Mouse (Mus musculus) hindbrain, postnatal 0 days (tissue): ENCODE results near the gene Btf3. TPM values are rescaled to one million over a fixed set of nuclear protein-coding genes. Genes with fewer than 3 reads are reported as not detected.

Source experiments
- ATAC-seq: fragments of 200-750 bp; cut with Nextera tagmentation; 2 replicates; pipeline ENCODE4 v1.8.0; 2017; ENCODE audit warnings: mild to moderate bottlenecking, moderate TSS enrichment, moderate library complexity
- DNase-seq: peaks from one replicate; pipeline ENCODE4 v3.0.0-alpha.2; 2015; ENCODE audit warnings: low spot score
- H3K27ac ChIP-seq: fragments of 300-500 bp; sonication (generic); 2 replicates; pipeline ENCODE4 v1.5.1; 2014; ENCODE audit warnings: mild to moderate bottlenecking
- H3K27me3 ChIP-seq: fragments of 300-500 bp; sonication (generic); 2 replicates; pipeline ENCODE4 v1.6.1; 2014; ENCODE audit warnings: low read length, mixed read lengths; ENCODE audit not compliant: insufficient read depth
- H3K36me3 ChIP-seq: fragments of 300-500 bp; sonication (generic); 2 replicates; pipeline ENCODE4 v1.6.1; 2014; ENCODE audit warnings: low read length, mixed read lengths; ENCODE audit not compliant: insufficient read depth
- H3K4me1 ChIP-seq: fragments of 300-500 bp; sonication (generic); 2 replicates; pipeline ENCODE4 v1.6.1; 2014; ENCODE audit warnings: antibody characterized with exemption, low read length, mixed read lengths; ENCODE audit not compliant: insufficient read depth
- H3K4me2 ChIP-seq: fragments of 300-500 bp; sonication (generic); 2 replicates; pipeline ENCODE4 v1.6.1; 2014; ENCODE audit warnings: low read depth, mild to moderate bottlenecking, low read length, moderate library complexity, mixed read lengths
- H3K4me3 ChIP-seq: fragments of 300-500 bp; sonication (generic); 2 replicates; pipeline ENCODE4 v1.5.1; 2014; ENCODE audit warnings: low read length
- H3K9ac ChIP-seq: fragments of 300-500 bp; sonication (generic); replicated peaks from 2 replicates; pipeline ENCODE4 v1.6.1; 2014; ENCODE audit warnings: mild to moderate bottlenecking, low read length, moderate library complexity, mixed read lengths
- H3K9me3 ChIP-seq: fragments of 300-500 bp; sonication (generic); 2 replicates; pipeline ENCODE4 v1.6.1; 2016; ENCODE audit warnings: low read length, mixed read lengths
- CTCF ChIP-seq: IDR thresholded peaks from 2 replicates; pipeline ENCODE4 v1.5.1; 2016; ENCODE audit warnings: antibody characterized with exemption, control low read depth, low read depth
- WGBS: fragments of 180-500 bp; shearing (Covaris S2); extraction: QIAGEN DNeasy Blood & Tissue Kit; methylation state at CpG from one replicate; pipeline ENCODE4 v1.1.7; 2014; 5-methylcytosine and 5-hydroxymethylcytosine counted together
- polyA plus RNA-seq: library from polyadenylated mRNA; unstranded; fragments of >200 nt; fragmentation: Nextera tagmentation; extraction: Ambion mirVana; gene quantifications from 2 replicates; pipeline ENCODE4 v1.2.1, GENCODE M21; 2015
- total RNA-seq: library from RNA; depleted of rRNA; stranded (reverse); fragments of >200 nt; gene quantifications from 2 replicates; pipeline ENCODE4 v1.2.3, GENCODE M21; 2014

Gene Btf3
- total and polyA plus RNA-seq, 2 experiments from 2014 or later, result 181 to 476 TPM

GRCm38 (mm10) chr13:98349491-98349890, 32.7 kb upstream of the Btf3 start:
- no peaks in the 10 kb centered on the region for H3K36me3 ChIP-seq
- DNase-seq (no peak), ATAC-seq (no peak)
- no peaks in the 10 kb centered on the region for H3K4me1 ChIP-seq
- H3K9me3 ChIP-seq, result no peaks in the 10 kb centered on the region
- H3K4me3 ChIP-seq, result no peak overlapping the region
- H3K27me3 ChIP-seq, result peaks cover 39% of the 10 kb centered on the region
- TF ChIP-seq CTCF, result no peak
- no peak overlapping the region for H3K27ac ChIP-seq
- 72% methylated on average over 4 of the region's 4 CpGs for WGBS
- no peak overlapping the region for H3K9ac ChIP-seq
- H3K4me2 ChIP-seq, result no peak overlapping the region

DNA sequence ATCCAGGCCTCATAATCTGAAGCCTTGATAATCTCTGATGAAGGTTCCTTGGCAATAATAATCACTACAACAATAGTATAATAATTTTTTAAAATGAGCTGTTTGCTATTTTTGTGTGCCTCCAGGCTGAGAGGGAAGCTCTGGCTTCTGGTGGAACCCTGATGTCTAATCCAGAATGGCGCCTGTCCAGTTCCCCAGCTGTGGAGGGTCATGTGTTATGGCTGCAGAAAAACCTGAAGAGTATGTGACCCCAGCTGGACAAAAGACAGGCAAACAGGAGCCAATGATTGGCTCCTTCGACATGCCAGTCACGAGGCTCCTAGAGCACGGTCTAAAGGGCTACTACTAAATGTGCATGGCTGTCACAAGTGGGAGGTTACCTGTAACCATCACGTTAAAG, 23.7 kb upstream of the Btf3 start:
- H3K9me3 ChIP-seq, result no peaks in the 10 kb centered on the region
- H3K4me3 ChIP-seq, result no peak overlapping the region
- WGBS, result 81% methylated on average over 5 of the region's 5 CpGs
- no peaks in the 10 kb centered on the region for H3K4me1 ChIP-seq
- no peak overlapping the region for H3K9ac ChIP-seq
- no peak for TF ChIP-seq CTCF
- ATAC-seq, result no peak
- DNase-seq, result no peak
- no peaks in the 10 kb centered on the region for H3K36me3 ChIP-seq
- H3K27ac ChIP-seq, result no peak overlapping the region
- no peaks in the 10 kb centered on the region for H3K27me3 ChIP-seq
- no peak overlapping the region for H3K4me2 ChIP-seq

- 90% methylated on average over 1 of the region's 1 CpGs for WGBS
- no peak for TF ChIP-seq CTCF
- no peaks in the 10 kb centered on the region for H3K9me3 ChIP-seq
Observed at GRCm38 (mm10) chr13:98336205-98336604, 19.4 kb upstream of the Btf3 start.

DNA sequence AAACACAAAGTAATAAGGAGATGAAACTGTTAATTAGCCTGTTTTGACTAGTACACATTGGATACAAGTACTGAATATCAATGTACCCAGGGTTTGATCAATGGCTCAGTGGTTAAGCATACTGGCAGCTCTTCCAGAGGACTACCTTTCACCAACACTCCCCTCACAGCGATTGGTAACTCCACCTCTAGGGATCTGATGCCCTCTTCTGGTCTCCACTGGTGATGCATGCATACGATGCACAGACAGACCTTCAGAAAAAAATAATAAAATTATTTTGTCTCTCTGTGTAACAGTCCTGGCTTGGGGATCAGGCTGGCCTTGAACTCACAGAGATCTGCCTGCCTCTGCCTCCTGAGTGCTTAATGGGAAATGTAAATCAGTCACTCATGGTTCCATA, 15.3 kb upstream of the Btf3 start:
- no peak overlapping the region for H3K27ac ChIP-seq
- TF ChIP-seq CTCF, result peak; percentile 41
- DNase-seq, result no peak
- no peak overlapping the region for H3K9ac ChIP-seq
- H3K4me2 ChIP-seq, result no peak overlapping the region
- no peak overlapping the region for H3K4me3 ChIP-seq
- ATAC-seq, result no peak
- H3K9me3 ChIP-seq, result no peaks in the 10 kb centered on the region
- no peaks in the 10 kb centered on the region for H3K36me3 ChIP-seq
- H3K27me3 ChIP-seq, result no peaks in the 10 kb centered on the region
- WGBS, result 43% methylated on average over 2 of the region's 2 CpGs
- H3K4me1 ChIP-seq, result no peaks in the 10 kb centered on the region

More at GRCm38 (mm10) chr13:98336205-98336604, 19.4 kb upstream of the Btf3 start:
- Histone ChIP-seq H3K4me1 (no peaks in the 10 kb centered on the region), H3K27ac (no peak overlapping the region), H3K4me2 (no peak overlapping the region), H3K9ac (no peak overlapping the region), H3K36me3 (no peaks in the 10 kb centered on the region), H3K27me3 (no peaks in the 10 kb centered on the region), H3K4me3 (no peak overlapping the region)
- DNase-seq (no peak), ATAC-seq (no peak)

DNA sequence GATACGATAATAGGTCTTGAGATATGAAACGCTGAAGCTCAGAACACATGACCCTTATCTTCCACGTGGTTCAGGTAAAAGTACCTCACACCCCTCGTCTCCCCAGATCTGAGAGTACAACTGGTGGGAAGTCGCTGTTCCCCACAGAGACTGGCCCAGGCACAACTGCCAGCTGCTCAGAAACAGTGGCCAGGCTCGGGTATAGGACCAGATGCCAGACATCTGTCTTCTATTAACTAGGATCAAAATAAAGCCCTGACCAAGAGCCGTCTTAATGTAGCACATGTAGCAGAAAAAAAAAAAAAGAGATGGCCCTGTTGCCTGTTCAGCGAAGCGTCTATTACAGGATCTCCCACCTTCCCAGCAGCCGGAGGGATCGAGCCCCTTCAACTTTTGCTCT, 8.2 kb upstream of the Btf3 start:
- no peak overlapping the region for H3K9ac ChIP-seq

GRCm38 (mm10) chr13:98317911-98318310, 1.1 kb upstream of the Btf3 start:
- Histone ChIP-seq H3K4me1 (peaks cover 11% of the 10 kb centered on the region; the same call in 1 of the 2 replicates), H3K36me3 (peaks cover 9% of the 10 kb centered on the region; the same call in 1 of the 2 replicates), H3K9me3 (no peaks in the 10 kb centered on the region), H3K27ac (no peak overlapping the region), H3K9ac (no peak overlapping the region; the same call in 1 of the 2 replicates), H3K4me2 (peak overlapping the region; percentile 74; the same call in 1 of the 2 replicates), H3K4me3 (no peak overlapping the region), H3K27me3 (no peaks in the 10 kb centered on the region)
- no peak for TF ChIP-seq CTCF
- WGBS, result 95% methylated on average over 6 of the region's 6 CpGs
- DNase-seq, result no peak
- no peak for ATAC-seq

More for the DNA sequence above, 8.2 kb upstream of the Btf3 start:
- ATAC-seq (no peak), DNase-seq (no peak)
- no peaks in the 10 kb centered on the region for H3K4me1 ChIP-seq
- no peaks in the 10 kb centered on the region for H3K36me3 ChIP-seq
- H3K27ac ChIP-seq, result no peak overlapping the region
- no peaks in the 10 kb centered on the region for H3K27me3 ChIP-seq
- H3K4me3 ChIP-seq, result no peak overlapping the region
- H3K9me3 ChIP-seq, result no peaks in the 10 kb centered on the region
- no peak for TF ChIP-seq CTCF
- WGBS, result 81% methylated on average over 11 of the region's 11 CpGs
- no peak overlapping the region for H3K4me2 ChIP-seq

GRCm38 (mm10) chr13:98317246-98317677, 456 bp upstream of the Btf3 start:
- peak overlapping the region; percentile 93 for H3K9ac ChIP-seq
- WGBS, result 2% methylated on average over 16 of the region's 16 CpGs
- ATAC-seq (no peak), DNase-seq (no peak)
- peak overlapping the region; percentile 74 for H3K4me2 ChIP-seq
- H3K27me3 ChIP-seq, result no peaks in the 10 kb centered on the region
- H3K36me3 ChIP-seq, result peaks cover 13% of the 10 kb centered on the region; the same call in 1 of the 2 replicates
- TF ChIP-seq CTCF, result peak; percentile 51; the same call in 1 of the 2 replicates
- H3K9me3 ChIP-seq, result no peaks in the 10 kb centered on the region
- H3K4me1 ChIP-seq, result peaks cover 11% of the 10 kb centered on the region; the same call in 1 of the 2 replicates
- H3K27ac ChIP-seq, result peak overlapping the region; percentile 94
- H3K4me3 ChIP-seq, result peak overlapping the region; percentile 78
